15 mouse cellular contexts compared by ENCODE assay signal in genomic region chr17:23645894-23646293, GRCm38 (mm10). TPM values are rescaled to one million over a fixed set of nuclear protein-coding genes. Genes with fewer than 3 reads are reported as not detected.
"Had no signal": no experiment of that assay in that cellular context is flagged by ENCODE, and none has a peak within 500 bp of the region (broad histone marks: within the 10 kb centered on the region; RNA-seq: fewer than 3 reads in every experiment).

No protein-coding gene starts in this region.

- H3K9ac ChIP-seq: liver, embryonic 15.5 days; midbrain, embryonic 15.5 days had no signal

- DNase-seq: liver, postnatal 0 days; lung, postnatal 14 days; lung, postnatal 36 days; right cerebral cortex, postnatal 25 days; right cerebral cortex, postnatal 4 days; spleen, adult 18-20 months; thymus, adult 18-20 months; thymus, postnatal 14 days; thymus, postnatal 36 days had no signal

- H3K27ac ChIP-seq: liver, embryonic 15.5 days; lung, embryonic 15.5 days; macrophage; midbrain, embryonic 12.5 days; midbrain, embryonic 15.5 days; neural tube, embryonic 12.5 days had no signal

- ATAC-seq: liver, postnatal 0 days; midbrain, embryonic 15.5 days had no signal

- H3K9me3 ChIP-seq: liver, embryonic 15.5 days; lung, embryonic 15.5 days; midbrain, embryonic 12.5 days; midbrain, embryonic 15.5 days; neural tube, embryonic 12.5 days had no signal

- H3K36me3 ChIP-seq: liver, embryonic 15.5 days; lung, embryonic 15.5 days; midbrain, embryonic 12.5 days; midbrain, embryonic 15.5 days; neural tube, embryonic 12.5 days had no signal

RNA-seq across cellular contexts. Expression of gene Bicdl2, which starts 14.4 kb away (rescaled TPM):
- polyA plus RNA-seq: liver, embryonic 15.5 days; macrophage; midbrain, embryonic 15.5 days had no signal
